Mouse (Mus musculus): ENCODE data around the gene Gm37240.

- no peak for TF ChIP-seq POLR2A (IDR thresholded peaks at IDR 0.05; ENCODE audit: borderline replicate concordance, extremely low read depth, insufficient read depth, insufficient read length, poor library complexity, severe bottlenecking)
- no peak for TF ChIP-seq CTCF (IDR thresholded peaks at IDR 0.05; ENCODE audit: borderline replicate concordance, extremely low read depth, insufficient read depth, insufficient read length)
Observed at GRCm38 (mm10) chr3:85338755-85339095, 548.6 kb downstream of the Gm37240 start.
